Mouse (Mus musculus) retina, postnatal 1 day (tissue): ENCODE measurements around the gene Bin2.

Experiments used
- DNase-seq: peaks from one replicate; pipeline ENCODE4 v3.0.0-alpha.2; 2012

Gene Bin2

DNA sequence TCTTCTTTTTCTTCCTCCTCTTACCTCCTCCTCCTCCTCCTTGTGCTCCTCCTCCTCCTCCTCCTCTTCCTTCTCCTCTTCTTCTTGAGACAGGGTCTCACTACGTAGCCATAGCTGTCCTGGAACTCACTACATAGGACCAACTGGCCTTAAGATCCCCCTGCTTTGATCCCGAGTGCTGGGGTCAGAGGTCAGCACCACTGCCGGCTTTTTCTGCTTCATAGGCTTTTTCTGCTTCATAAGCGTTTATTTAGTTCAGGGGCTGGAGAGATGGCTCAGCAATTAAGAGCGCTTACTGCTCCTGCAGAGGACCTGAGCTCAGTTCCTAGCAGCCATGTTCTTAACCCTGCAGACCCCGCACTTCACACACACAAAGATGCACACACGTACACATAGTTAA, 12.4 kb upstream of the Bin2 start:
- DNase-seq: no peak

DNA sequence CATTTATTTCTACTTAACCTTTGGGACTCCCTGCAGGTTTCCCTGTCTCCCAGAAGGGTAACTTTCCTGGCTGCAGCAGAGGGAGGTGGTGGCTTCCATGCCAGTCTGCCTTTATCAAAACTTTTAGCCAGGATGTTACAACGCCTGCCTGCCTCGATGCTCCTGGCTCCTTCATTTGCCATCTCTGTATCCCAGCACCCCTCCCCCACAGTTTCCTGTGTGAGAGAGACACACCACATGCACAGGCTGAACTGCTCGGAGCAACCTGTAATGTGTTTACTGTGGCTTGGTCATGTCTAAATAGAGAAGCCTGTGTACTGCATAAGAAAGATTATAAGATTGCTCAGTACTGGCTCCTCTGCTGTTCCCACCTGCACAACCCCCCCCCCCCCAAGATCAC, 11.0 kb upstream of the Bin2 start:
- DNase-seq: no peak

DNA sequence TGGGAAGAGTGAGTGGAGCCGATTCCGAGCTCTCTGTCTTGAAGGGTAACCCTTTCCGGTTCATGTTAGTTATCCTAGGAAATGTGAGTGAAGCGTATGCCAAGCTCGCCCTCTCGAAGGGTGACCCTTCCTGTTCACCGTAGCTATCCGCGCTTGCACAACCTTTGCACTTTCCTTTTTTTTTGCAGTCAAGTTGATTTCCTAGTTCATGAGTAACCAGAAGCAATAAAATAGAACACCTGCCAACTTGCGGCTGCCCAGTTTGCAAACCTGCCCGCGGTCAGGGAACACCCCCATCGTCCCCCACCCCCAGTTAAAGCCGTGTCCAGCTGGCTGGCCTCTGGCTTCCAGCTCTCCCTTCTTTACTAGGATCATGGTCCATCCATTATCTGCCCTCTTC, 9.7 kb upstream of the Bin2 start:
- DNase-seq: no peak

DNA sequence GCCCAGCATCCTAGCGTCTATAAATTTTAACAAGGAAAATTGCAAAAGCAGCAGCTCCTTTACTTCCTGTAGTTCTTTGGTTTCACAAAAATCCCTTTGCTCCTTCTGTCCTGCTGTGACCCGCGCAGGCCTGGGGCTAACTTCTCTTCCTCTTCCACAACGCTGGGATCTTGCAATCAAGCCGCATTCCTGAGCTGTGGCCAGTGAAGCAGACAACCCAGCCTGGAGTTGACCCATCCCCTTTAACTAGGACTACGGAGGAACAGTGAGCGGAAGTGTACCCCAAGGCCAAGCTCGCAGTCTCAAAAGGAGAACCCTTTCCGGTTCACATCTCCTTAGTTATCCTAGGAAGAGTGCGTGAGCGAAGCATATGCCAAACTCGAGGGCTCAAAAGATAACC, 9.2 kb upstream of the Bin2 start:
- no peak for DNase-seq

DNA sequence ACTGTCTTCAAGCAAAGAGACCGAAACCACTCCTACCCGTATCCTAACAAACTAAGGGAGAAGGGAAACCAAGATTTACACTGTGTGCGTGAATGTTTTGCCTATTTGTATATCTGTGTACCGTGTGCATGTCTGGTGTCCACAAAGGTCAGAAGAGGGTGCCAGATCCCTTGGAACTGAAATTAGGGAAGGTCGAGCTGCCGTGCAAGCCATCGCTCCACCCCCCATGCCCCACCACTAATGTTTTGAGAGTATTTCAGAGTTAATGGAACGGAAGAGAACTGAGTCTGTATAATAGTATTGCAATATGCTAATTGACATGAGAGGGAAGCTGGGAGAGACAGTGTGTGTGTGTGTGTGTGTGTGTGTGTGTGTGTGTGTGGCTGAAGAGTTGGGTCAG, 8.3 kb upstream of the Bin2 start:
- DNase-seq: no peak

DNA sequence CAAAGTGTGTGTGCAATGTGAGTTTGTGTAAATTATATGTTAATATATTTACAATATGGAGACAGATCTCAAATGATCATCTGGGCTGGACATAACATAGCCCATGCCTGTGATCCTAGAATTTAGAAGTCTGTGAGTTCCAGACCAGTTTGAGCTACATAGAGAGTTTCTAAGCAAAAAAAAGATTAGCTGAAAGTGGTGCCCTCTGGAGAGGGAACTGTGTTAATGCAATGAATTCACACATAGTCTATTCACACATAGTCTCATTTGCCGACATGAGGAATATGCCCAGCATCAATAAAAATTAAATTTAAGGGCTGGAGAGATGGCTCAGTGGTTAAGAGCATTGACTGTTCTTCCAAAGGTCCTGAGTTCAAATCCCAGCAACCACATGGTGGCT, 7.2 kb upstream of the Bin2 start:
- DNase-seq: no peak

DNA sequence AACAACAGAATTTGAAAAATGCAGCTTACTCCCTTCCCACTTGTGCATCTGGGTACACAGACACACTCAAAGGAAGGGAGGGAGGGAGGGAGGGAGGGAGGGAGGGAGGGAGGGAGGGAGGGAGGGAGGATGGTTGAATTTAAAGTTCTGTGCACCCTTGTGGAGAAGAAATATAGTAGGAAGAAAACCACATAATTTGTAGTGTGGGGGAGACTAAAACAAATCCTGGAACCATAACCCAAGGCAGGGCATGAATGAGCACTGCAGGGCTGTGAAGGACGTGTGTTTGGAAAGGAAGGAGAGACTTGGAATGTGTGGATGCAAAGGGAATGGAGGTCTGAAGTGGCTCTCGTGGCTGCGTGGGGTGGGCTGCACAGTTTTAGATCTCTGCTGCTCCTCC, 6.1 kb upstream of the Bin2 start:
- DNase-seq: no peak

DNA sequence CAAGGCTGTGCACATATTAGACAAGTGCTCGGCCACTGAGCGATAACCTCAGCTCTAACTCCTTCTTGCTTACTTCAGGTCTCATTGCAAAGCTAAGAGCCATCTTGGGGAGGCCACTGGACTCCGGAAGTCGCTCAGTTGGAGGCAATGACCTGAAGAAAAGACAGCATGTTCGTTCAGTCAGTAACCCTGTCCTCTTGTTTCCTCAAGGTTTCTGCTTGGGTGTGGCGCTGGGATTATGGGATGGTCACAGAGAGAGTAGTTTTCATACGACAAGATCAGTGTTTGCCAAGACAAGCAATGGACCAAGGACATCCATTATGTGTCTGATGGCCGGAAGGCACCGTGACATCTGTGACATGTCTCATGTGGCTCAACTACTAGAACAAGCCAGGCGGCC, 5.2 kb upstream of the Bin2 start:
- DNase-seq: no peak

DNA sequence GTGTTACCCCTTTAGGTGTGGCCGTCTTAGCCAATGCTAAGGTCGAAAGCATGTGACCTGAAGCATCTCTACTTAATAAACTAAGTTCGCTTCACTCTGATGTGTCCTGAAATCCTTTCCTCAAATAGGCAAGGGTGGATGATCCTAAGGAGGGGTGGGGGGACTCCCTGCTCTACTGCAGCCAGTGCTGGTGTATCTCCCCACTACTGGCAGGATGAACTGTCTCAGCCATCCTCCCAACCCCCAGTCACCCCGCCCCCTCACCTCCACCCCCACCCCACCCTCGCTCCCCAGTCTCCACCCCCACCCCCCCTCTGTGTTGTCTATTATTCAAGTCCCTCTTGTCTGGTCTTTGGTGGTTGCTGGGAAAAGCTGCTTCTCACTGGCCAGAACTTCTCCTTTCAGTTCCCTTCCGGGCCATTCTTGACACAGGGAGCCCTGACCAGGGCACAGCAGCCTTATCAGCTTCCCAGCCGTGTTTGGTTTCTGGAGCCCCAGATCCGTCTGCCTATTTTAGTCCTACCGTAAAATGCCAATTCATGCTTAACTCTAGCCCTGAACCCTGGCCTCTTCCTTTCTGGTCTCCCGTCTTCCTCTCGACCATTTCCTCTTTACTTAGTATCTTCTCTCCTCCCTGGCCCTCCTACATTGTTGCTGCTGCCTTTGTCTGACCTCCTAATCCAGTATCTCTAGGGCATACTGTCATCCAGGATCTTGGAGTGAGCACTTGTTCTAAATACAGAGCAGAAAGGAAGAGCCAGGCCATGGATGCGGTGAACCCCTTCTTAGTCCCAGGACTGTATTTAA, 4.4 kb upstream of the Bin2 start:
- no peak for DNase-seq

DNA sequence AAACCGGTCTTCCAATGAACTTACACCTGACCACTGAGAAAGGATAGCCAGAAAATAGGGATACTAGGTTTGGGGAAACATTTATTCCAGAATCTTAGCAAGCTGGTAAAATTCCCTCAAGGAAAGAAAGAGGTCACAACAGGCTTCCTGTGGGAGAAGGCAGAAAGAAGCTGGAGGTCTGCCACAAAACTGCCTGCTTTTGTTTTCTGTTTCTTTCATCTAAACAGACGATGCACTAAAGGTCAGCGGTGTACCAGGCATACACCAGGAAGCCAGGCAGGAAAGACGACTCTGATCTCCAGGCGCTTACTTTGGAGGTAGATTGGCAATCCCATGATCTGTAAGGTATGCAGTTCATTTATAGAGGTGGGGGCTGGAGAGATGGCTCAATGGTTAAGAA, 1.5 kb upstream of the Bin2 start:
- DNase-seq: no peak

DNA sequence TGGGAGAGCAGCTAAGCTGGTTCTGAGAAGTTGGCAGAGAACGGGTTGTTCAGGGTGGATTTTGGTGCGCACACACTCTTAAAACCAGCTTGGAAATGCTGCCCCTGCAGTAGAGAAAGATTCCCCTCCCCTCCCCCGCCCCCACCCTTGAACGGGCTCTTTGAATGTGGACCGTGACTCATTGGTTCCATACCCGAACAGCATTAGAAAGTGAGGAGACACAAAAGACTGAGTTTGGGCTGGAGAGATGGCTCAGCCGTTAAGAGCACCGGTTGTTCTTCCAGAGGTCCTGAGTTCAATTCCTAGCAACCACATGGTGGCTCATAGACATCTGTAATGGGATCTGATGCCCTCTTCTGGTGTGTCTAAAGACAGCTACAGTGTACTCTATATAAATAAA, 651 bp upstream of the Bin2 start:
- DNase-seq: no peak

DNA sequence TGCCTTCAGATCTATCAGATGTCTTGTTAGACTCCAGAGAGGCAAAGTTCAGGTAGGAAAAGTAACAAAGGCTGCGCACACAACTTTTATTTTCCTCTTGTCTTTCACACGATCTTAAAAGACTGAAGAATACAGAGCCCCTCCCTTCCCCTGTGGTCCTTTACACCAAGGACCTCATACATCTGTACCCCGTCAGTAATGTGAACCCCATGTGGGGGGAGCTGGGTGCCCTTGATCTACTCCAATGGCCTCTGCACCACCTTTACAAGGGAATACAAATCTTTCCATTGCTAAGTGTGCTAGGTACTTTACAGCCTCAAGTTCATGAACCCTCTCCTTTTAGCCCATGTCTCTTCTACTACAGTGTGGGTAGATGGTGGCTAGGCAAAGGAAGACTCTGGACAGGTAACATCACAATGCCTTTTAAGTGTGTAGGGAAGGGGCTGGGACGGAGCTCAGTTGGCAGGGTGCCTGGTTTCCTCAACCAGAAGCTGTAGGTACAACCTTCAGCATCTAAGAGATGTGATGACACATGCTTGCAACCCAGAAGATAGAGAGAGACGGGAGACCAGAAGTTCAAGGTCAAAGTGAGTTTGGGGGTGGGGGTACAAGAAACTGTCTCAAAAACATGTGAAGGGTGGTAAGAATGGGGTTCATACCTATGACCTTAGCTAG, 1.3 kb downstream of the Bin2 start:
- DNase-seq: no peak

DNA sequence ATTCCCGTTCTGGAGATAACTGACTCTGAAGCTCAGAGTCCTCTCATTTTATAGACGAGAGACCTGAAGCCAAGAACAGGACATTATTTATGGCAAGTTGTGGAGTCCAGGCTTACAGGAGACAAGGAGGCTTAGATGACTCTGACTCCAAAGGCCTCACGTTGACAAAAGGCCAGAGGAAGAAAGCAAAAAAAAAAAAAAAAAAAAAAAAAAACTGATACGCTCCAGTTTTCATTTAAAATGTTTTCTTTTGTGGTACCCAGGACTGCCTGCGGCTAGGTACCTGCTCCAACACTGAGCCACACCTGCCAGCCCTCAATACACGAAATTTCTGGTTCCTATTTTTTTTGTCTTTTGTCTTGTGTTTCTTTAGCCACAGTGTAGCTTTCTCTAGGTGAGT, 1.9 kb downstream of the Bin2 start:
- DNase-seq: no peak

DNA sequence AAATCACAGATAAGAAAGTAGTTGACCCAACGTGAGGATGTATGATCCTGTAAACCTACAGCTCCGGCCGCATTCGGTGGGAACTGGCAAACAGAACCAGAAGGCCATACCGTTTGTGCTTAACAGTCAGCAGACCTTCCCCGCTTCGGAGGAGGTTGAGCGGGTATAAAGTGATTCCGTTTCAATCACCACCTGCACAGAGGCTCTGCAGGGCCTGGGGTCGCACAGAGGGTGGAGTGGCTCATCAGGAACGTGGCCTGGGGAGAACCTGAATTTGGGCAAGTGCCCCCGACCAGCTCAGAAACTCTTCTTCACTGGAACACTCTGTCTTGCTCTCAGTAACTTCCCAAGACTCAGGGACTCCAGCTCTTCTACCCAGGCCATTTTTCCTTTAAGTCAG, 2.5 kb downstream of the Bin2 start:
- no peak for DNase-seq

DNA sequence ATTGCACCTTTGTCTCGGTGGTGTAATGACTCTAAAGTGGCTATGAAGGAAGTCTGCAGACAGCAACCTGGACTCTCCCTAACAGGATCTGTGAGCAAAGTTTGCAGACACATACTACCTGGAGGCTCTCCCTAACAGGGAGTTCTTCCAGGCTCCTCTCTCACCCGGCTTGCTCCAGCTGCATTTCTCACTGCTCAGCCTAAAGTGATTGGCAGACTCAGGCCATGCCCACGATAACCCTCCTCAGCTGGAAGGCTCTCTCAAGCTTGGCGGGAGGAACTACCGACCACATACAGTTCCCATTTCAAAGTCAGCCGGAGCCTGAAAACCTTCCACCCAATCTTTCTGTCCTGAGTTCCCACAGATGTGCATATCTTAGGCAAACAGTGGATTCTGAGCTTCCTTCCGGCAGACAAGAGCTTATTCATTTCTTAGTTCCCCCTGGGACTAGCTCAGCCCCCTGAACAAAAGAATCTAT, 3.1 kb downstream of the Bin2 start:
- no peak for DNase-seq

DNA sequence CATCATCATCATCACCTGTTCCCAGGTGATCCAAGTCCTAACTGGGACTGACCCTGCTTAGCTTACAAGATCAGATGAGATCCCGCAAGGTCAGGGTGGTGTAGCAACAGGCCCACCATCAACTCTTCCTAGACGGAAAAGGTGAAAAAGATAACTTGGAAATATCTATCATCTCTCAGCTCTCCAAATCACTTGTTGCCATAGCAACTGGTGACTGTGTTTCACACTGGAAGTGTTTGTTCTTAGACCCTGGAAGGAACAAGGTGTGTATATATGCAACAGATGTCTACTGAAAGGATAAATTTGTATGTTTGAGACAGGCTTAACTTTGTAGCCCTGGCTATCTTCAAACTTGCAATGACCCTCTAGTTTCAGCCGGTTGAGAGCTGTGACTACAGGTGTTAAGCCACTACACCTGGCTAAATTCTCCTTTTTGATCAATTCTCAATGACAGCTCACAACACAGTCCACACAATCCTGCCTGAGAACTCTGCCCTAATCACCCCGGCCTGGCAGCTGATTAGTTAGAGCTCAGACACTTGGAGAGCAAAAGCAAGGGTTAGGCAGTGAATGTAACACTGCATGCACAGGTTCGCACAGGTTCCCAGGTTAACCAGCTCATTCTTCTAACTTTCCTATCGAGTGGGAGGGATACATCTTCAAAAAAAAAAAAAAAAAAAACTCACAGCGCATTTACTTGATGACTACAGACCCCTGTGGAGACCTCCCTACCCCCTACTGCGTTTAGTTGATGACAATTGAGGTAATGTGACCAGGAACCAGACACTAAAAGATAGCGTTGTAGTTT, 3.7 kb downstream of the Bin2 start:
- no peak for DNase-seq

DNA sequence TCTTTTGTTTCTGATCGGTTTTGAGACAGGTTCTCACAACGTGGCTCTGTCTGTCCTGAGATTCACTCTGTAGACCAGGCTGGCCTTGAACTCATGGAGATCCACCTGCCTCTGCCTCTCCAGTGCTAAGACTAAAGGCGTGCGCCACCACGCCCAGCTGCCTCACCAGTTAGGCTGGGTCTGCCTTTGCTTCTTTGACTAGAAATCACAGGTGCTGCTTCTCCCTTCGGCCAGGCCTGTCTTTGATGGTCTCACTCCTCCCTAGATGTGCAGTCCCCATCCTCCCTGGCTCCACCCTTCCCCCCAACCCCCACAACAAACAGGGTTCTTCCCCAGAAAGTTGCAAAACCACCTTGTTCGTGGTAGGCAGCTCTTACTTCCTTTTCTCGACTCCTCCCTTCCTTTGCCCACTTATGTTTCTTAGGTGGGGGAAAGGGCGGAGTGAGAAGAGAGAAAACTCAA, 4.5 kb downstream of the Bin2 start:
- DNase-seq: no peak

DNA sequence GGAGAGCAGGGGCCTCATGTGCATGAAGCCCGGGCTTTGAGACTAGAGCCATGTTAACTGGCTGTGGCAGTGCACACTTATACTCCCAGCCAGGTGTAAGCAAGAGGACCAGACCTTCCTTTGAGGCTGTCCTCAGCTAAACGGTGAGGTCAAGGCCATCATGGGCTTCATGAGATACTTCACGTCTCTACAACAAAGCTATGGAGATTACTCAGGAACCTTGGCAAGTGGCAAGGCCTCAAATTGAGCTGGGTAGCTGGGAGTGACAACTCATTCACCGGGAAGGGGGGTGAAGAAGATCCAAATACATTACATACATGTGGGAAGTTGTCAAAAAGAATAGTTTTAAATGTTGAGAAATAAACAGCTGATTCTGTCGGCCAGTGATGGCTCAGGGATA, 8.5 kb downstream of the Bin2 start:
- no peak for DNase-seq

DNA sequence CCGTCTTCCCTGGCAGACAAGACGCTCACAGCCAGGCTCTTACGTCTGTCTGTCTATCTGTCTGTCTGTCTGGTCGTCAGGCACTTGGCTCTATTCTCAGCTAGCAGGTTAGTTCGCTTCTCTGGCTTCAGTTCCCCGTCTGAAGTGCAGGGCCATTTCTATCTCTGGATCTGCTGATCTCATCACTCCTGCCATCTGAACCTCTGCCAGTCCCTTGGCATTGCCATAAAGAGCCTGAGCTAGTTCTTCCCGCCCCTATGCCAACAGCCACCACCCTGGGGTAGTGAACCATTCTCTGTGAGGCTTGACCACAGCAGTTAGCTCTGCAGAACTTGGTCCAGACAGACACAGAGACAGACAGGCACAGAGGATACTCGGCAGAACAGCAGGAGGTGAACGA, 9.0 kb downstream of the Bin2 start:
- DNase-seq: no peak

DNA sequence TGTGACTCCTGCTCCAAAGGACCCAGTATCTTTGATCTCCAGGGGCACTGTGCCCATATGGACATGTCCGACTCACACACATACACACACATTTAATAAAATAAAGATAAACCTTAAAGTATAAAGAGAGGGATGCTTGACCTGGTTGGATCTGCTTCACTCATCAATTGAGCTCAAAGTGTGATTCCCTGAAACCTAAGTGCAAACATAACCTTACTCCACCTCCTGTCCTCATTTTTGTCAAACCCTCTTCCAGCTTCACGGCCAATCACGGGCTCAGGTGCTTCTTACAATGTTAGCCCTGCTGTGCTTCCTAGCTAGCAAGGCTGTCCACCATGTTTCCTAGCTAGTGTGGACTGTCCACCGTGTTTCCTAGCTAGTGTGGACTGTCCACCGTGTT, 14.2 kb downstream of the Bin2 start:
- no peak for DNase-seq

DNA sequence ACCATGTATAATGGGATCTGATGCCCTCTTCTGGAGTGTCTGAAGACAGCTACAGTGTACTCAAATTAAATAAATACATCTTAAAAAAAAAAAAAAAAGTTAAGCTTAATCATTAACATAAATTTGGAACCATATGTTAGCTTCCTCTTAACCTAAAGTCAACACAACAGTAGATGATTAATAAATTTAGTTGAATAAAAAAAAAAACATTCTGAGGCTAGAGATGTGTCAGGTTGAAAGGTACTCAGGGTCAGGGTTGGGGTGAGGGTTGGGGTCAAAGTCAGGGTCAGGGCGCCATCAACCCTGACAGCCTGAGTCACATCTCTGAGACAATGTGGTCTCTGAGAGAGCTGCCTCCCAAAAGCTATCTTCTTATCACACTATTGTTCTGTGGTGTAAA, 15.1 kb downstream of the Bin2 start:
- DNase-seq: no peak

DNA sequence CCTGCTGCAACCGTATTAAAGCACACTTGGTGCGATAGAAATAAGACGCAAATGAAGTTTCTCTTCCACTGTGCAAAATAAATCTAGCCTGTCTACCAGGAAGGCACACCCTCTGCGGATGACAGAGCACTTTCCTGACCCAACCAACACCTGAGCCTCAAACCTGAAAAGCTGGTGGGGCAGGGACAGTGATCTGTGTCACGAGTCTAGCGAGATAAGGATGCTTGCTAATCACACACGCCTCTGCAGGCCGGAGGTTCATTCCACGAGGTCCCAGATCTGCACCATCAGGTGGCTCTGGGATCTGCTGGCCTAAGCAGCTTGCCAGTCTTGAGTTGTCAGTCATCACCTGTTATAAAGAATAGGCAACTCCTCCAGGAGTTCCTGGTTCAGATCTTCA, 17.7 kb downstream of the Bin2 start:
- no peak for DNase-seq

DNA sequence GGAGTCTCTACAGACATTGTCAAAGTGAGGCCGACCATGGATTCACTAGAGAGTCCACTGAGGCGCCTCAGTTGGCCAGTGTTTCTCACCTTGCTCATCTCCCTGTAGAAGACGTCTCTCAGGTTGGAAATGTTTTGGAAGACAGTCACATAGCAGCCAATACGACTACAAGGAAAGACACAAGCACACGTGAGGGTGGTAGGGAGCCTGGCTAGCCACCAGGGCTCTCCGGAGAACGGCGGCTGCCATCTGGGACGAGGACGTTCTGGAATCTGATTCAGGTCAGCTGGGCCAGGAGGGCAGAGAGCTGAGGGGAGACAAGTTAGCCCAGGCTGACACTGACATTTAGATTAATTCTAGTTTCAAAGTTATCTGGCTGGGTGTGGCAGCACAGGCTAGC, 19.2 kb downstream of the Bin2 start:
- no peak for DNase-seq

DNA sequence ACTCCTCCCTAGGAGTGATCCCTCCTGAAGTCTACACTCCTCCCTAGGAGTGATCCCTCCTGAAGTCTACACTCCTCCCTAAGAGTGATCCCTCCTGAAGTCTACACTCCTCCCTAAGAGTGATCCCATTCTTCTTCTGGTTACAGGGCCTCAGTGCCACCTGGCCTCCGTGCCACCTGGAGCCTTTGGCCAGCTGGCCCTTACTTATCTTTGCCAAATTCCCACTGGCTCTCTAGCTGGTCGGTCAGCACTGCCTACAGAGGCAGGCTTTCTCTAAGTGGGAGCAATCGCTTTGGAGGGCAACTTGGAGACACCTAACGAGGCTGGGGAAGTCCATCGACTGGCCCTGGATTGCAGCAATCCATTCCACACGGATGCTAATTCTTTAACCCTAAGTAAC, 23.2 kb downstream of the Bin2 start:
- no peak for DNase-seq
